Mouse (Mus musculus): ENCODE results near the gene Zfp266.

Zfp266 gene

DNA sequence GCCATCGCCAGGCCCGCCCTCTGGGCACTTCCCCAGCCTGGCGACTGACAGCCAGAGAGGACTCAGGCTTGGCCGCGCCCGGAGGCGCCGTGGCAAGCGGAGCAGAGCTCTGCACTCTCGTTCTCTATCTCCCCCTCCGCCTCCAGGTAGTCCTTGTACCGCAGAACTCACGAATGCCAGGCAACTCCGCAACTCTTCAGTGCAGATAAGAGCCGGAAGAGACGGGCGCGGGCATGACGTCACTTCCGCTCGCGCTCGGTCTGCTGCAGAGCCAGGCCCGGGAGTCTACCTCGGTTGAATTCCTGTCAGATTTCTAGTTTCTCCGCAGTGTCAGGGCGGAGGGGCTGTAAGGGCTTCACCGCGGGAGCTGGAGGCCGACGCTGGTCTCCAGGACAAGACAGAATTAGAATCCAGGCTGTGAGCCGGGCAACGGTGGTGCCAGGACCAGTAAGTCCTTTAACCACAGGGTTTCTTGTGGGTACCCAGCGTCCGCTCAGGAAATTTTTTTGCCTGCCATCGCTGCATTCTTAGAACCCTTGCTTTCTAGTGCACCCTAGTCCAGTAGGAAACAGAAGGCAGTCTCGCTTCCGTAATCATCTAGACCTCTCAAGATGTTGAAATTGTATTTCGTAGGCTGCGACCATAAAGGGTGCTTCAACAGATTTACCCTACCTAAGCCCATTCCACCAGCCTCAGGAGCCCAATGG is 28.5 kb downstream of the Zfp266 start, which contains the start of gene Zfp426:
Gene Zfp426, minus strand, starts transcription at position 220 of the 707 bp plus-strand sequence.
- DNase-seq (ENCODE audit: low spot score in 2 of 2) = peak; percentile 86 to 88

DNA sequence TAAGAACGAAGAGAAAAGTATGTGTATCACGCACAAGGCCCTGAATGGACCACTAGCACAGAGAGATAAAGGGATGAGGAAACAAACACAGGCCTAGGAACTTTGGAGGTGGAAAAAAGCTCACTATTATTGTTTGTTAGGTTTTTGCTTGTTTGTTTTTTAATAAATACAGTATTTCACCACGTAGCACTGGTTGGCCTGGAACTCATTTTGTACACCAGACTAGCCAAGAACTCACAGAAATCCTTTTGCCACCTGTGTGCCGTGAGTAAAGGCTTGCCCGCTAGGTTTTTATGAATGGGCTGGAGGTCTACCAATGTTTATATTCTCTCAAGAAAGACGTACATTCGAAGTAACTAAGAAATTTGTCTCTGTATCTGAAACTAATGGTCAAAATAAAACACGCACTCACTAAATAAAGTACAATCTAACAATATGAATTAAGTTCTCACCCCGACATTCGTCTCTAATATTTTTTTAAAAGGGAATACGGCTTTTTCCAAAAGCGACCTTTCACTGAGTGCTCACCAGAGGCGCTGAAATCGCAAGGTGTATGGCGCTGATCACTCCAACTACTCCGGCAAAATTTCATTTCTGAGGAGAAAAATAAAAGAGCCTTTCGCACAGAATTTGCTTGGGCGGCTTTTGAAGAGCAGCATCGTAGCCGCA is 29.2 kb downstream of the Zfp266 start:
- DNase-seq (ENCODE audit: low spot score in 2 of 2) = no peak

DNA sequence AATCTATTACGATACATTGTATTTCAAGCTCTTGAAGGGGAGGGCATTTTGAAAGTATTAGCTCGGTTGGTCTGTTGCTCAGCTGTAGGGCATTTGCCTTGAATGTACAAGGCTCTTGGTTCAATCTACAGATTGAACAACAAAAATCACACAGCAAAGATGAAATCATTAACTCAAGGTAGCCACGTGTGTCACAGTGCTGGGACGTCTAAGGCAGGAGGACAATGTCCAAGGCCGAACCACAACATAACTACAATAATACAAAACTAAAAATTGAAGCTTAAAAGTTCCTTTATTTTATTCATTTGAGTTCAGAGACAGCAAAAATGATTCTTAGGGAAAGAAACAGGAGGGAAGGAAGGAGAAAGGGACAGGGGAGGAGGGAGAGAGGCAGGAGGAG is 31.7 kb downstream of the Zfp266 start:
- no peak for DNase-seq (ENCODE audit: low spot score in 2 of 2)

DNA sequence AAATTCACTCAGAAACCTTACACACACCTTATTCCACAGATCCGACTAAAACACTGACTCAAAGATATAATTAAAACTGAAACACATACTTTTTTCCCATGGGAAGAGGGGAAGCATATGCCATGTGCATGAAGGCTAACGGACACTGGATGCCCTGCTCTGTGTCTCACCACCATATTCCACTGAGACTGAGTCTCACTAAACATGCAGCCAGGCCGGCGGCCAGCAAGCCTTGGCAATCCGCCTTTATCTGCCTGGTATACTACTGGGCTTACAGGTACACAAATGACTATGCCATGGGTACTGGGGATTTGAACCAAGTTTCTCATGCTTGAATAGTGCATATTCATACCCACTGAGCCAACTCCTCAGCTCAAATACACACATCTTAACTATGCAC is 41.8 kb downstream of the Zfp266 start:
- DNase-seq (ENCODE audit: low spot score in 2 of 2) = no peak

DNA sequence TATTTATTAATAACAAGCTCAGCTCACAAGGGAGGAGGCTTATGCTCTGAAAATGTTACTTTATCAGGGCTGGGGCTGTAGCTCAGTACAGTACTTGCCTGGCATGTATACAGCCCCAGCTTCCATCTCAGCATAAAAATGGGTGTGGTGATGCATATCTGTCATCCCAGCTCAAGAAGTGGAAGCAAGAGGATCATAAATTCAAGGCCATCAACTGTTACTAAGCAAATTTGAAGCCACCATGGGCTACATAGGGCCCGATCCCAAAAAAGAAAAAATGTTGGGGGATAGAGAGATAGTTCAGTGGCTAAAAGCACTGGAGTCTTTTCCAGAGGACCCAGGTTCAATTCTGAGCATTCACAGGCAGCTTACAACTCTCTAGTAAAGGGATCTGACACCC is 44.6 kb downstream of the Zfp266 start:
- DNase-seq (ENCODE audit: low spot score in 2 of 2) = no peak

DNA sequence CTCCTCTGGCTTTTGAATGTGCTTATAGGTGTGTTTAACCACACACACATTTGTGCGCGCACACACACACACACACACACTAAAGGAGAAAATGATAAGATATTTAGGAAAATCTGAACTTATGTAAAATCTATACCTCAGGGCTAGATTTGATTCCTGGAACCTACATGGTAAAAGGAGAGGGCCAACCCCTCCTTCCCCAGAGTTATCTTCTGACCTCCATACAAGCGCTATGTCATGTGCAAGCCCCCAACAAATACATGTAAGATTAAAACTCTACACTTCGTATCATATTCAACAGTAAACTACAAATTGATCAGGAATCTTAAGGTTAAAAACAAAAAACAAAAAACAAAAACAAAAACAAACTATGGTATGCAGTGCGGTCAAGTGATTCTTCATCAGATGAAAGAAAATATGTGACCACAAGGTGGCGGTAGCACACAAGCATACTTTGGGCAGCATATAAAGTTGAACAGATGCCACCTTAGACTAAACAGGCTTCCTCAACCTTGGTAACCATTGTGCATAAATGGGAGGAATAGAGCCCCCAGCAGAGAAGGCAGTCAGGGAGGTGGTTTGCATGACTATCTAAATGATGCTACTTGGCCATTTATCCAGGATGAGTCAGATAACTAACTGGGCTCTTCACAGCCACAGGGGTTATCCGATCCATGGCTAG is 54.3 kb downstream of the Zfp266 start:
- DNase-seq (ENCODE audit: low spot score in 2 of 2) = peak in 1 of 2 experiments; percentile 24

DNA sequence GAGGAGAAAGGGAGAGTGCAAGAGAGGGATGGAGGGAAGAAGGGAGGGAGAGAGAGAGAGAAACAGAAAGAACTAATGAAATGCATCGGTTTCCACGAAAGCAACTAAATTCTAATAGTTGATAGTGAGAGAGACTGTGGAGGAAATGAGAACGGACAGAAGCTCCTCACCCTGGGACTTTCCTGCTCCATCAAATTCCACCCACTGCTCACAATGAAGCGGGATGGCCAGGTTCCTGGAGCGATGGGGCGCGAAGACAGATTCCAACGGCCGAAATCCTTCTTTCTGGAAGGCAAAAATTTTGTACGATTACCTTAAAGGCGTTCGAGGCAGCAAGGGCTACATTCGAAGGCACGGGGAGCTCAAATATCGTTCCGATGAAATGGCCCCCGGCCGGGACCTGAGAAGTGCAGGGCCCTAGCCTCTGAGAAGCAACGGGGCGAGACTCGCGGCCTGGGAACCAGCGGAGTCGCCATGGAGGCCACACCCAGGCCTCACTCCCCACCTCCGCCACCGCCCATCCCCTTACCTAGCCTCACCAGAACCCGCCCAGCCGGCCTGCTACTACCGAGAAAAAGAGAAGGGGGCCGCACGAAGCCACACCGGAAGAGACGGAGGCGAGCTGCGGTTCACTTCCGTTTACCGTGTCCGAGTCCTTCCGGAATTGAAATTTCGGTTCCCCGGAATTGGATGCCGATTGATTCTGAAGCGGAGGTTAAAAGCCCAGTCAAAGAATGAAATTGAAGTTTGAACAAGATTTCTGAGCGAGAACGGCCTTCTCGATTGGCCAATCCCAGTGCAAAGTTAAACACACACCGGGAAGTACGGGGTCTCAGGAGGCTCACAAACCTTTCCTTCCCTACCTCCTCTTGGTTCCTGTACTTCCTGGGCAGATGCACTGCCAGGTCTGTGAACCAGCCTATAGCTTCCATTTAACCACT is 61.6 kb downstream of the Zfp266 start, which contains the start of gene Zfp26:
Gene Zfp26, minus strand, starts transcription at position 786 of the 941 bp plus-strand sequence.
- peak; percentile 76 to 79 for DNase-seq (ENCODE audit: low spot score in 2 of 2)

DNA sequence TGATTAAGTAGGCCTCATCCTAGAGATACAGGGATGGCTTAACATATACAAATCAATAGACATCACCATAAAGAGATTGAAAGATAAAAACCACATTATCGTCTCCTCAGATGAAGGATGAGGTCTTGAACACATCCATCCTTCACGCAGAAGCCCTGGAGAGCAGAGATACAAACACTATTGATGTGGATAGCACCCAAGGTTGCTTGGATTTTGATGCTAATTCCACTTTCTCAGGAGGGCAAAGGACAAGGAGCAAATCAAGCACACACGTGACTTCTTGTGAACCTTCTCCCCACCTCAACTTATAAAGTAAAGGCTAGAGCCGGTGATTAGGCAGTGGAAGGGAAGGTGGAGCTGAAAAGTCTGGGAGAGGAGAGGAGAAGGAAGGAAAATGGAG is 67.6 kb downstream of the Zfp266 start:
- DNase-seq (ENCODE audit: low spot score in 2 of 2) = no peak

DNA sequence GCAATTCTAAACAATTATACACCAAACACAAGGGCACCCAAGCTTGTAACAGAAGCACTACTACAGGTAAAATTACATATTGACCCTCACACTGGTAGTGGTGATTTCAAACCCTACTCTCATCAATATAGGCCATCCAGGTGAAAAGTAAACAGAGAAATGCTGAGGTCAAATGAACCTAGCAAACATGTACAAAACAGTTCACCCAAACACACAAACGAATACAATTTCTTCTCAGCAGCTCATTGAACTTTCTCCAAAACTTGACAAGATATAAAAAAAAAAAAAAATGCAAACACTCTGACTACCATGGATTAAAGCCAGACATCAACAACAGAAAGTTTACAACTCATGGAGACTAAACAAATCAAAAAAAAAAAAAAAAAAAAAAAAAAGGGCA is 69.7 kb downstream of the Zfp266 start:
- no peak for DNase-seq (ENCODE audit: low spot score in 2 of 2)
